Mouse (Mus musculus): Measurements from ENCODE around the gene Mycbp. TPM values are rescaled to one million over a fixed set of nuclear protein-coding genes. Genes with fewer than 3 reads are reported as not detected.

Mycbp gene
- polyA plus RNA-seq (2012; rRNA removed), result 19.5 and 30.1 TPM in 2 replicates

DNA sequence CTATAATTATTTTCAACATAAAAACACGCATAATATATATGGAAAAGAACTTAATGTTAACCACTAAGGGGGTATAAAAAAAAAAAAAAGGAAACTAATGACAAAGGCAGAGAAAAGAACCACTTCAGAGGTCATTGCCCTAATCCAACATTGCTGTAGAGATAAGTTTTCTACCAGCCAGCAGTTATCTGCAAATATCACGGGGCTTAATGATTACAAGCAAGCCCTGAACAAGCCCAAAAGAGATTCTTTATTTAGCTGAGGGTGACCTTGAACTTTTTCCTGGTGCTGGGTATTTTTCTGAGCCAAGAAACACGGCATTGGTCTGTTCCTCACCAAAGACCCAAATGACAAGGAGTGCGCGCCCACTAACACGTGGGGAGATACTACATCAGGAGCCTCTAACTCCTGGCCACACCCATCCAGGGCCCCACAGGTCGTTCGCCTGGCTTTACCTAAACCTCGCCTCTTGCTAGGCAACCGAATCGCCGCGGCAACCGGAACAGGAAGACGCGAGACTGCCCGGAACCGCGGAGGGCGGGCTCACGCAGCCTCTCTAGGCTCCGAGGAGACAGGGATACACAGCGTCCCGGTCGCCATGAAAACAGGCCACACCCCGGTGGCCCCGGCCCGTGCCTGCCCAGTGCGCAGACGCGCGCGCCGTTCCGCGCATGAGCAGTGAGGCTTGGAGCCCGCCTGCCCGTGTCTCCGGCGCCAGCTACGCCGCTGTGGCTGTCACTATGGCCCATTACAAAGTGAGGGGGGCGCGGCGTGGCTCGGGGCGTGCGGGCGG is at the start of gene Mycbp:
Gene Mycbp (plus strand): TSS at position 500 of the 793 bp plus-strand sequence.
- peaks cover 5% of the 10 kb centered on the region; the same call in 1 of the 2 replicates for H3K4me1 ChIP-seq (ENCODE audit: control insufficient read depth, insufficient read depth, low read length)
- peak within 1 kb of the TSS; percentile 76 for H3K4me3 ChIP-seq (ENCODE audit: insufficient read depth, low read depth, low read length)
- H3K36me3 ChIP-seq (ENCODE audit: control insufficient read depth, insufficient read depth, low read length), result no peaks in the 10 kb centered on the region
- DNase-seq, result peak; percentile 99
- TF ChIP-seq CTCF (conservative IDR thresholded peaks at IDR 0.05; ENCODE audit: insufficient read depth, insufficient read length, low read depth, low read length) (no peak), POLR2A (IDR thresholded peaks at IDR 0.05; ENCODE audit: low read depth, low read length) (peak; percentile 53)
- peak within 1 kb of the TSS; percentile 88 for H3K27ac ChIP-seq (ENCODE audit: insufficient read depth, low read depth, low read length)
- WGBS, result 1% methylated on average over 49 of the region's 49 CpGs
- no peaks in the 10 kb centered on the region for H3K27me3 ChIP-seq (replicated peaks; ENCODE audit: control insufficient read depth, insufficient read depth, low read length)

DNA sequence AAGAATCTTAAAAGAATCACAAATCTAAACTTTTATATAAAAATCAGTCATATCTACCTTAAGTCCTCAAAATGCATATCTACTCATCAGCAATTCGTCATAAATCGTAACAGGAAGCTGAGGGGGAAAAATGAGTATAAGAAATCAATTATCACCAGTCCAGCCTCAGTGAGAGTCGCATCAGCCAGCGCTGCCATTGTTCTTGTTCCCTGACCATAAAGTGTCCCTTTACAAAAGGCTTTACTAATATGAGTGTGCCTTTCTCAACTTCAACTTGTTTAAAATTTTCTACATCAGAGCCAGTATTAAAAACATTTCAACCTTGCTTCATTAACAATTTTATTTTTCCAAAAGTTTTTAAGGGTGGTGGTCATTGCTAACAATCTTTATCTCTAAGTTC is 47.7 kb upstream of the Mycbp start:
- no peak overlapping the region for H3K27ac ChIP-seq (ENCODE audit: insufficient read depth, low read depth, low read length)
- no peaks in the 10 kb centered on the region for H3K36me3 ChIP-seq (ENCODE audit: control insufficient read depth, insufficient read depth, low read length)
- TF ChIP-seq CTCF (conservative IDR thresholded peaks at IDR 0.05; ENCODE audit: insufficient read depth, insufficient read length, low read depth, low read length) (no peak), POLR2A (IDR thresholded peaks at IDR 0.05; ENCODE audit: low read depth, low read length) (no peak)
- H3K27me3 ChIP-seq (replicated peaks; ENCODE audit: control insufficient read depth, insufficient read depth, low read length), result no peaks in the 10 kb centered on the region; the same call in 1 of the 2 replicates
- no peaks in the 10 kb centered on the region for H3K4me1 ChIP-seq (ENCODE audit: control insufficient read depth, insufficient read depth, low read length)
- WGBS, result 61% methylated on average over 4 of the region's 4 CpGs
- no peak for DNase-seq
- H3K4me3 ChIP-seq (ENCODE audit: insufficient read depth, low read depth, low read length), result no peak overlapping the region

DNA sequence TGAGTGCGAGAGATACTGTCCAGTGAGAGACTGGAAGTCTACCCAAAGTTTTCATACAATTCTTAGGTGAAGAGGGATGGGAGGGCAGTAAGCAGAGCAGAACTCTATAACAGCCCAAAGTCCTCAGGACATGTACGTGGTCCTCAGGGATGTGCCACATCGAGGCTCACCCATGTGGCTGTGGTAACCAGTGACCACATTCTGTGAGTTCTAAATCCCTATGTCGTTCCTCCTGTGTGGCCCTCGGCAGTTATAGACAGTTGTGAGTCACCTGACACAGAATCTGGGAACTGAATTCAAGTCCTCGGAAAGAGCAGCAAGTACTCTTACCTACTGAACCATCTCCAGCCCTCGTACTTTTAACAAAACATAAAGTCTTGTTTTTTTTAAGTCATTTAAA is 46.5 kb upstream of the Mycbp start:
- no peak overlapping the region for H3K27ac ChIP-seq (ENCODE audit: insufficient read depth, low read depth, low read length)
- no peaks in the 10 kb centered on the region for H3K36me3 ChIP-seq (ENCODE audit: control insufficient read depth, insufficient read depth, low read length)
- WGBS, result 79% methylated on average over 7 of the region's 7 CpGs
- no peaks in the 10 kb centered on the region for H3K4me1 ChIP-seq (ENCODE audit: control insufficient read depth, insufficient read depth, low read length)
- no peak for DNase-seq
- no peak overlapping the region for H3K4me3 ChIP-seq (ENCODE audit: insufficient read depth, low read depth, low read length)
- TF ChIP-seq POLR2A (IDR thresholded peaks at IDR 0.05; ENCODE audit: low read depth, low read length), result no peak
- no peaks in the 10 kb centered on the region; the same call in 1 of the 2 replicates for H3K27me3 ChIP-seq (replicated peaks; ENCODE audit: control insufficient read depth, insufficient read depth, low read length)

DNA sequence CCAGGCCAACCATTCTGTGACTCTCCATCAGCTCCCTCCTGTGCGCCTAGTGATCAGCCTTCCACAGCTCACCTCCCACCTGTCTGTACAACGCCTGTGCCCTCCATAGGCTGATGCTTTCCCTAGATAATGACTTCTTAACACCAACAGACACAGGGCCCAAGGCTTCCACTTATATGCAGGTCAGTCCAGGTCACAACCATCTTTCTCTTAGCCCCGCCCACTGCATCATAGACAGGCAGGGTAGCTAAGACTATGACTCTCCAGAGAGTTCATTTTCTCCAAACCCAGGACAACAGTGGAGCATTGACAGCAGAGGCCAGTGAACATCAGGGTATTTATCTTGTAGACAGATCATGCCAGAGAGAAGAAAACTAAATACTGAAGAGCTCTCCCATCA is 45.3 kb upstream of the Mycbp start, which contains the start of gene 4933427I04Rik:
Gene 4933427I04Rik (plus strand): TSS at position 301 of the 400 bp plus-strand sequence.
- Histone ChIP-seq H3K27ac (ENCODE audit: insufficient read depth, low read depth, low read length) (no peak within 1 kb of the TSS), H3K4me1 (ENCODE audit: control insufficient read depth, insufficient read depth, low read length) (no peaks in the 10 kb centered on the region), H3K27me3 (replicated peaks; ENCODE audit: control insufficient read depth, insufficient read depth, low read length) (no peaks in the 10 kb centered on the region; the same call in 1 of the 2 replicates), H3K4me3 (ENCODE audit: insufficient read depth, low read depth, low read length) (no peak within 1 kb of the TSS), H3K36me3 (ENCODE audit: control insufficient read depth, insufficient read depth, low read length) (no peaks in the 10 kb centered on the region)
- TF ChIP-seq POLR2A (IDR thresholded peaks at IDR 0.05; ENCODE audit: low read depth, low read length), result no peak
- no peak for TF ChIP-seq CTCF (conservative IDR thresholded peaks at IDR 0.05; ENCODE audit: insufficient read depth, insufficient read length, low read depth, low read length)
- no peak for DNase-seq
- WGBS, result 80% methylated on average over 3 of the region's 3 CpGs

DNA sequence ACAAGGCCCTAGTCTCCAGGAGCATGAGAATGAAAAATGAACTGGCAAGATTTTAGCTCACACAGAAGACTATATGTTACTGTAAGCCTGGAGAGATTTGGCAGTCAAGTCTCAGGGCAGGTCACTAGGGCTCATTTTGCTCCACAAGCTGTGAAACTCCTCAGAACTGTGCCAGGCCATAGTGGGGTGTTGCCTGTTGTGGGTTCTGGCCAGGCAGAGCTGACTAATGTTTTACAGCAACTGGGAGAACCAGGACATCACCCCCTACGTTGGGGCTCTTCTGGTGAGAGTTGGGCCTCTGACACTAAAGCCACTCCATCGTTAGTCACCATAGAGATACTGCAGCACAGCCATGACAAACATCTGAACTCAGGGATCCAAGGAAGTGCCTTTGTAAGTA is 44.8 kb upstream of the Mycbp start:
- no peak for DNase-seq
- Histone ChIP-seq H3K4me3 (ENCODE audit: insufficient read depth, low read depth, low read length) (no peak overlapping the region), H3K36me3 (ENCODE audit: control insufficient read depth, insufficient read depth, low read length) (no peaks in the 10 kb centered on the region), H3K27ac (ENCODE audit: insufficient read depth, low read depth, low read length) (no peak overlapping the region), H3K27me3 (replicated peaks; ENCODE audit: control insufficient read depth, insufficient read depth, low read length) (no peaks in the 10 kb centered on the region; the same call in 1 of the 2 replicates), H3K4me1 (ENCODE audit: control insufficient read depth, insufficient read depth, low read length) (no peaks in the 10 kb centered on the region)
- whole genome bisulfite sequencing, result 47% methylated on average over 2 of the region's 2 CpGs
- TF ChIP-seq CTCF (conservative IDR thresholded peaks at IDR 0.05; ENCODE audit: insufficient read depth, insufficient read length, low read depth, low read length), result no peak
- TF ChIP-seq POLR2A (IDR thresholded peaks at IDR 0.05; ENCODE audit: low read depth, low read length), result no peak

DNA sequence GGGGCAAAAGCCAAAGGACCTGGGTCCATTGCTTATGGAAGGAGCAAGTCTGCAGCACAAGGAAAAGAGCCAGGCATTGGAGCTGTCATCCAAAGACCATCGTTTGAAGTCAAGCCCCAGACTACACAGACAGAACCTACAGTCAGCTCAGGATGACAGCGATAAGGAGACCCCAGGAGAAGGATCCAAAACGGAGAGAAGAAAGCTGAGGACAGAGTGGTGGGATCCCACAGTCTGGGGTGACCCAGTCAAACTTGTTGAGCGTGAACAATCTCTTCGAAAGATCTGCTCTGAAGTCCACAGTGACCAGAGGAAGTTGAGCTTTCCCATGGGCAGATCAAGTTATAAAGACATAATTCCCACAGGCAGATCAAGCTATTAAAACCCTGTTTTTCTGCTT is 44.0 kb upstream of the Mycbp start:
- no peaks in the 10 kb centered on the region; the same call in 1 of the 2 replicates for H3K27me3 ChIP-seq (replicated peaks; ENCODE audit: control insufficient read depth, insufficient read depth, low read length)
- DNase-seq, result no peak
- H3K4me3 ChIP-seq (ENCODE audit: insufficient read depth, low read depth, low read length), result no peak overlapping the region
- TF ChIP-seq POLR2A (IDR thresholded peaks at IDR 0.05; ENCODE audit: low read depth, low read length), result no peak
- no peak for TF ChIP-seq CTCF (conservative IDR thresholded peaks at IDR 0.05; ENCODE audit: insufficient read depth, insufficient read length, low read depth, low read length)
- no peaks in the 10 kb centered on the region for H3K36me3 ChIP-seq (ENCODE audit: control insufficient read depth, insufficient read depth, low read length)
- no peaks in the 10 kb centered on the region for H3K4me1 ChIP-seq (ENCODE audit: control insufficient read depth, insufficient read depth, low read length)
- 79% methylated on average over 5 of the region's 5 CpGs for WGBS
- H3K27ac ChIP-seq (ENCODE audit: insufficient read depth, low read depth, low read length), result no peak overlapping the region

DNA sequence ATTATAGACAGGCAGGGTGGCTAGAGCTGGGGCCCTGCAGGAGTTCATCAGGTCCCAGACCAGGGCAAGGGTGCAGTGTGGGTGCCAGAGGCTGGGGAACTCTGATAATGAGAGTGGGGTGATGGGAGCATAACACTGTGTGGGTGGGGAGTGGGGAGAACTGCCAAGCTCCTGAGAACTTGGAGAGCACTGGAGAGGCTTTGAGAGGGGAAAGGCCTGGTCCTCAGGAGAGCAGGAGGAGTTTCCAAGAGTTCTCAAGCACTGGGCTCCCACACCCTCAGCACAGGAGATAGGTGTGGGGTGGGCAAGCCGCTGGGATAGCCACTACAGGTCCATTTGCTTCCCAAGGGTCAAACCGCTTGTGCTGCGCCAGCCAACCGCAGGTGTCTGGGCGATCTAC is 10.9 kb upstream of the Mycbp start:
- 88% methylated on average over 5 of the region's 5 CpGs for WGBS
- H3K27ac ChIP-seq (ENCODE audit: insufficient read depth, low read depth, low read length), result no peak overlapping the region
- TF ChIP-seq CTCF (conservative IDR thresholded peaks at IDR 0.05; ENCODE audit: insufficient read depth, insufficient read length, low read depth, low read length) (no peak), POLR2A (IDR thresholded peaks at IDR 0.05; ENCODE audit: low read depth, low read length) (no peak)
- H3K27me3 ChIP-seq (replicated peaks; ENCODE audit: control insufficient read depth, insufficient read depth, low read length), result no peaks in the 10 kb centered on the region
- no peaks in the 10 kb centered on the region for H3K36me3 ChIP-seq (ENCODE audit: control insufficient read depth, insufficient read depth, low read length)
- H3K4me1 ChIP-seq (ENCODE audit: control insufficient read depth, insufficient read depth, low read length), result no peaks in the 10 kb centered on the region
- no peak overlapping the region for H3K4me3 ChIP-seq (ENCODE audit: insufficient read depth, low read depth, low read length)
- no peak for DNase-seq
